Mouse (Mus musculus) brown adipose tissue, adult 24 weeks (tissue): ENCODE data around the gene Tmc2. TPM values are rescaled to one million over a fixed set of nuclear protein-coding genes. Genes with fewer than 3 reads are reported as not detected.

Source experiments
- H3K27ac ChIP-seq: fragments of 200-500 bp; replicated peaks from 2 replicates; pipeline ENCODE4 v1.5.1; 2012; ENCODE audit warnings: low read depth, mild to moderate bottlenecking, low read length
- H3K4me1 ChIP-seq: fragments of 200-500 bp; 2 replicates; pipeline ENCODE4 v1.6.1; 2012; ENCODE audit warnings: low read length, mixed read lengths; ENCODE audit not compliant: control insufficient read depth, insufficient read depth, insufficient read length
- H3K4me3 ChIP-seq: fragments of 200-500 bp; 2 replicates; pipeline ENCODE4 v1.5.1; 2012; ENCODE audit warnings: low read depth, mild to moderate bottlenecking, low read length, moderate library complexity; ENCODE audit not compliant: insufficient read depth
- polyA plus RNA-seq: library from polyadenylated mRNA; stranded (reverse); fragments of >200 nt; gene quantifications from 2 replicates; pipeline ENCODE4 v1.2.4, GENCODE M21; 2012; ENCODE audit not compliant: missing spikeins, insufficient read depth, insufficient read length

Gene Tmc2
- polyA plus RNA-seq, 1 experiment, result not detected

DNA sequence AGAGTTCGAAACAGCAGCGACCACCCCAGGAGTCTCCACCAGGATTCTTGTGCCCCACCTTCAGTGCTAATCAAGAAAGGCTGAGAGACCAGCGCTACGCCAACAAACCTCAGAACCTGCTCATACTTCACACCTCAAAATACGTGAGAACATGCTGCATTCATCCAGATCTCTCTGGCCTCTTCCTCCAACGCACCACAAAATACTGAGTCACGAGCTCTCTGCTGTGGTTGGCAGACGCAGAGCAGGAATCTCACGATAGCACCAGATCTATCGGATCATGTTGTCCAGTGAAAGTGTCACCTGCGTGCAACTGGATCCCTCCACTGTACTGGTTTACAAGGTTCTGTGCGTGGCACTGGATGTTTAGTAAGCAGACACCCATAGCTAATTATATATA, 6.6 kb upstream of the Tmc2 start:
- Histone ChIP-seq H3K27ac (no peak overlapping the region), H3K4me3 (no peak overlapping the region), H3K4me1 (no peaks in the 10 kb centered on the region)

DNA sequence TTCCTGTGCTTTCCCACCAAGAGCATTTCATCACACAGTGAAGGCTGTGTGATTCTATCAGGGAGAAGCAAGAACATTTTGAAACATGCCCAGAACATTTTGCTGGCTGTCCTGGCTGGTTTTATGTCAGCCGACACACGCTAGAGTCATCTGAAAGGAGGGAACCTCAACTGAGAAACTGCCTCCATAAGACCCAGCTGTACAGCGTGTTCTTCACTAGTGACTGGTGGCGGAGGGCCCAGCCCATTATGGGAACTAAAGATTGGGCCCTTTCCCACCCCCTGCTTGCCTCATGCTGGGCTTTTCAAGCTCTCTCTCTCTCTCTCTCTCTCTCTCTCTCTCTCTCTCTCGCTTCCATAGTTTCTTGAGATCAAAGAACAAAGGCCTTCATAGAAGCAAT, 6.0 kb downstream of the Tmc2 start:
- H3K27ac ChIP-seq, result no peak overlapping the region
- H3K4me3 ChIP-seq, result no peak overlapping the region
- no peaks in the 10 kb centered on the region for H3K4me1 ChIP-seq

DNA sequence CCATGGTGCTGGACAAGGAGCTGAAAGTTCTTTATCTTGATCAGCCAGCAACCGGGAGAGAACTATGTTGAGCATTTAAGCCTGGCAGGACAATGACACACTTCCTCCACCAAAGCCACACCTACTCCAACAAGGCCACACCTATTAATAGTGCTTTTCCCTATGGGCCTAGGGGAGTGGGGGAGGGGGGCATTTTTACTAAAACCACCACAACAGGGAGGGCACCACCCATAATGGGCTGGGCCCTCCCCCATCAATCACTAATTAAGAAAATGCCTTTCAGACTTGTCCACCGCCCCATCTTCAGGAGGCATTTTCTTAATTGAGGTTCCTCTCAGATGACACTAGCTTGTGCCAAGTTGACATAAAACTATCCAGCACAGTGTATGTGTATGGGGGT, 12.4 kb downstream of the Tmc2 start:
- Histone ChIP-seq H3K4me3 (no peak overlapping the region), H3K4me1 (no peaks in the 10 kb centered on the region), H3K27ac (no peak overlapping the region)

DNA sequence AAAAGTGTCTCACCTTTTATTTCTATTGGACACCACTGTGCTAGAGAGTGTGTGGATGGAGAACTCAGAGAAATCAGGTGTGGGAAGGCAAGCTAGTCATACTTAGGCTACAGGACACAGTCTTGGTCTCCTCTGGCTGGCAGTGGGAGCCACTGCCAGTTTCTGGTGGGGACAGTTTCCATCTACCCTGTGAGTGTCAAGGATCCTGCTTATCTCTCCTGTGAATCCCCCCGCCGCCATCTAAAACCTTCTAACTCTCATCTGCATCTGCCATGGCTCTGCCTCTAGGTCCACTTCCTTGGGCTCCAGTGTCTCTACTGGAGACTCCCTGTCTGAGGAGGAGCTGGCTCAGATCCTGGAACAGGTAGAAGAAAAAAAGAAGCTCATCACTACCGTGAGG, 13.0 kb downstream of the Tmc2 start:
- Histone ChIP-seq H3K4me1 (no peaks in the 10 kb centered on the region), H3K27ac (no peak overlapping the region), H3K4me3 (no peak overlapping the region)

DNA sequence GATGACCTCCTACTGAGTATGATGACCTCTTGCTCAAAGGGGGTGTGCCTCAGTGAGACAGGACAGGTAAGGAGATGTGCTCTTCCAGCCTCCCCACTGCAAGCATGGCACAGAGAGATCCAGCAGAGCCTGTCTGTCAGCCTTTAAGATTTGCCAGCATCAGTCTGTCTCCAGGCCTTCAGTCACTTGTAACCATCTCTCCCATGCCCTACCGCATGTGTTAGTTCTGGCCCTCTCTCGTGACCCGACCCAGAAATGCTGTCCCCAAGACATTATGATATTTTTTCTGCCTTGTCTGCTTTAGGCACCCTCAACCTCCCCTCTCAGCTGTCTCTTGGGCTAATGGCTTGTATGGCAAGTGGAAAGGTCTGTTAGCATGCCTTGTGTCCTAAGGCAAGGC, 14.6 kb downstream of the Tmc2 start:
- Histone ChIP-seq H3K27ac (no peak overlapping the region), H3K4me1 (no peaks in the 10 kb centered on the region), H3K4me3 (no peak overlapping the region)

DNA sequence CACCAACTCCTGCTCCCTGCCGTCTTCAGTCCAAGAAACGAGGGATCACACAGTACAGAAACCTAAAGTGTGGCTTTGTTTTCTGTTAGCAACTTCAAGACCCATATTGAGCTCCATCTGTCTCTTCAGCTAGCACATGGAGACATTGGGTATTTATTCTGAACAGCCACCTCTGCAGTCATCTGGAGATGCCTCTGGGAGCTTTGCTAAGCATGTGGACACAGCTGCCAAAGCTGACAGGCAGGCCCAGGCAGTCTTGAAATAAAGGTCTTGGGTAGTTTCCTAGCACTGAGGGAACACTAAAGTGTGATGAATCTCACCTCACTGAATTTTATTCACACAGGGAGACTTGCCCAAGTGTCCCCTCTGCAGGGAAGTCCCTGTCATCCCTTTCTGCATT, 16.6 kb downstream of the Tmc2 start:
- Histone ChIP-seq H3K27ac (no peak overlapping the region), H3K4me3 (no peak overlapping the region)

DNA sequence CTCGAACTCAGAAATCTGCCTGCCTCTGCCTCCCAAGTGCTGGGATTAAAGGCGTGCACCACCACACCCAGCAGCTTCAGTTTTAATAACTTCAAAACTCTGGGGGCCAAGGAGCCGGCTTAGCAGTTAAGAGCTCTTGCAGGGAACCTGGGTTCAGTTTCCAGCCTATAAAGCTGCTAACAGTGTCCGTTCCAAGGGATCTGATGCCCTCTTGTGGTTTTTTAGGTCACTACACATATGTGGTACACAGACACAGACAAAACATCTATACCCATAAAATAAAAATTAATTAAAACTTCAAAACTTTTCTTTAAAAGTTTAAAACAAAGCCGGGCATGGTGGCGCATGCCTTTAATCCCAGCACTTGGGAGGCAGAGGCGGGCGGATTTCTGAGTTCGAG, 51.9 kb downstream of the Tmc2 start:
- H3K27ac ChIP-seq, result no peak overlapping the region
- no peaks in the 10 kb centered on the region for H3K4me1 ChIP-seq
- no peak overlapping the region for H3K4me3 ChIP-seq

More for the DNA sequence above, 16.6 kb downstream of the Tmc2 start:
- no peaks in the 10 kb centered on the region for H3K4me1 ChIP-seq

DNA sequence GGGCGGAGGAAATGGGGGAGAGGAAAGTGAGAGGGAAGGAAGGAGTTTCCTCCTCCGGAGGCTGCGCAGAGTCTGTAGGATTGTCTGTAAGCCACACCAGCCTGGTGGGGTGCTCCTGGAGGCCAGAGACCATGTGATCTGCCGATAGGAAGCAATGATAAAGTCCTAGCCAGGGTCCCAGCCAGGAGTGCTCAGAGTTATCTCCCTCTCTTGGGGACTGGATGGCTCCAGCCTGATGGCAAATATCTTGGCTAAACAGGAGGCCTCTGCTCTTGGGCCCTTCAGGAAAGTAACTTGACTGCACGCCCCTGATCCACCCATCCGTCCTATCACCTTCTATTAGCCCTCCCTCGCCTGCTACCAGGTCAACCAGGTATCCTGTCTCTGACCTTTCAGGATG, 53.2 kb downstream of the Tmc2 start:
- Histone ChIP-seq H3K27ac (no peak overlapping the region), H3K4me1 (no peaks in the 10 kb centered on the region), H3K4me3 (no peak overlapping the region)

DNA sequence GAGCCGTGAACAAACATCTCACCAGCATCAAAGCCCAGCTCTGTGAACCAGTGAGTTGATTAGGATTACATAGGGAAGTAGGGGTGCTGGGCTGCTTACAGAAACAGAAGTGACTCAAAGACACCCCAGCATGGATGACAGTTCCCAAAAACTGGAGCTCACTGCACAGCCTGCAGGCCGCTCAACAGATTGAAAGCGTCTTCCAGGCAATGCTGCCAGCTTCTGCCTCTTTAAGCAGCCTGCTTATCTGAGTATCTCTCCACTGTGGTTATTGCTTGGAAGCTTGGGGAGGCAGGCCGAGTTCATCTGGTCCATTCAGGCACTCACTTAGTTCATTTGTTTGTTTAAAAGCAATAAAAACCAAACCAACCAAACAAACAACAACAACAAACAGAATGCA, 61.8 kb downstream of the Tmc2 start:
- H3K27ac ChIP-seq, result no peak overlapping the region
- H3K4me3 ChIP-seq, result no peak overlapping the region
- H3K4me1 ChIP-seq, result no peaks in the 10 kb centered on the region

DNA sequence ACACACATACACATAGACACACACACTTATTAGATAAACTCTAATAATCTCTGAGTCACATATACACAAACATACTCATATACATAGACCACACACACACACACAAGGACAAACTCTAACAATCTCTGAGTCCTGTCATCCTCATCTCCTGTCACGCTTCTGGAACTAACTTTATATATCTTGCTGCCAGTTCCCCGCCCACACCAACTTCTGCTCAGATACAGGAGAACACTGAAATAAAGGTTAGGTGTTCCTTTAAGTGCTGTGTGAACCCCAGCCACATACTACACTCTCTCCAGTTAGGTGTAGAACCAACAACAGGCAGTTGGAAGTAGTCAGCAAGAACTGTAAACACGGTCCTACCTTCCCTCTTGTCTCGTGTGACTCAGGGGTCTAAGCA, 65.8 kb downstream of the Tmc2 start:
- no peak overlapping the region for H3K27ac ChIP-seq
- H3K4me3 ChIP-seq, result no peak overlapping the region
- no peaks in the 10 kb centered on the region for H3K4me1 ChIP-seq

DNA sequence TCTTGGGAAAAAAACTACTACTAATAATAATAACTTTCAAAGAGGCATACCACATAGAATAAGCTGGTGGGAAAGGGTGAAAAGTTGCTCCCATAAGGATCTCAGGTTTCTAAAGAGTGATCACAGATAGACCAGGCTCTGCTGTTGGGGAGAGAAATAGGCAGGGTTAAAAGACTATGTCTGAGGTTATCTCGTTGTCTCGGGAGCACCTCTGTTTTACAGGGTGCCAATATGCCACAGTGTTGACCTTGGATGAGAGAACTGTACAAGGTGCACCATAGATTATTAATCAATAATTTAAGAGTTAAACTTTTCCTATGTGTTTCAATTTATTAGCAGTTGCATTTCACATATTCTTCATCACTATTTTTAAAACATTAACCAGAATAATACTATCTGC, 66.9 kb downstream of the Tmc2 start:
- Histone ChIP-seq H3K4me1 (no peaks in the 10 kb centered on the region), H3K4me3 (no peak overlapping the region), H3K27ac (no peak overlapping the region)

DNA sequence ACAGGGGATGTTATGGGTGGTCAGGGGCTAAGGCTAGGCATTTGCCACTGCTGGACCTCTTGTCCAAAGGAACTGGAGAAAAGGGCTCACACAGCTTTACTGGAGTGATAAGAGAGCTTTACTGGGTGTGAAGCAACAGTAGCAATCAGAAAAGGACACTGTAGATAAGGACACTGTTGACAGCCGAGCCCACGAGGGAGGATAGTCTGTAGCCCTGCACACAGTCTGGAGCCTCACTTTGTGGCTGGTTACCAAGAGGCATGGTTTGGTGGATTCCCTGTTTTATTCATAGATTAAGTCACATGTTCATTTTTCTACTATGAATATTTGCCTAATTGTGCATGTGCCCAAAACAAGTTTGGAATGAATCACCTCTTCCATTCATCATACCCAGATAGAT, 67.4 kb downstream of the Tmc2 start:
- Histone ChIP-seq H3K4me1 (no peaks in the 10 kb centered on the region), H3K27ac (no peak overlapping the region), H3K4me3 (no peak overlapping the region)

DNA sequence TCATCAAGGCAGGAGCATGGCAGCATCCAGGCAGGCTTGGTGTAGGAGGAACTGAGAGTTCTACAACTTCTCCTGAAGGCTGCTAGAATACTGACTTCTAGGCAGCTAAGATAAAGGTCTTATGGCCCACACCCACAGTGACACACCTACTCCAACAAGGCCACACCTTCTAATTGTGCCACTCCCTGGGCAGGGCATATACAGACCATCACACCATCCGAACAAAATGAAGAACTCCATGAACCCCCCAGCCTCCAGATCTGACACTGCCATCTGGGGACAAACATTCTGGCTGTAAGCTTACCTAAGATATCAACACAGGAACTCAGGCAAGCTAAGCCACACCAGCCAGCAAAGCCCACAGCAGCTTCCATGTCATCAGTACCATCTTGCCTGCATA, 70.5 kb downstream of the Tmc2 start:
- Histone ChIP-seq H3K27ac (no peak overlapping the region), H3K4me3 (no peak overlapping the region), H3K4me1 (no peaks in the 10 kb centered on the region)

DNA sequence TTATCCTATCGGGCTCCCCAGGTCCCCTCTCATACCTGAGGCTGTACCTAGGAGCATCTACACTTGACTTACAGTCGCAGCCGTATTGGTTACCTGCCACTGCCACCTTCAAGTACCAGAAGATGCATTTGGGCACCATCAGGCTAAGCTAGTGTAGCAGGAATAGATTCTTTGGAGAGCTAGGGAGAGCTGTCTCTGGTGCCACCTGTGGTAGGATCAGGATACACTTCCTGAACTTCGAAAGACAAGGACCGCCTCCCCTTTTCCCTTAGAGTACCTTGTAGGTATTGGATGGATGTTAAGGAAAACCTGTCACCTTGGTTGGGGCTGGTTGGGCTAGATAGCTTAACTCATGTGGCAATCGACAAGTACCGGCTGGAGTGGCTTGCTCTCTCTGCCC, 73.1 kb downstream of the Tmc2 start:
- H3K27ac ChIP-seq, result no peak overlapping the region
- H3K4me3 ChIP-seq, result no peak overlapping the region
- no peaks in the 10 kb centered on the region for H3K4me1 ChIP-seq

DNA sequence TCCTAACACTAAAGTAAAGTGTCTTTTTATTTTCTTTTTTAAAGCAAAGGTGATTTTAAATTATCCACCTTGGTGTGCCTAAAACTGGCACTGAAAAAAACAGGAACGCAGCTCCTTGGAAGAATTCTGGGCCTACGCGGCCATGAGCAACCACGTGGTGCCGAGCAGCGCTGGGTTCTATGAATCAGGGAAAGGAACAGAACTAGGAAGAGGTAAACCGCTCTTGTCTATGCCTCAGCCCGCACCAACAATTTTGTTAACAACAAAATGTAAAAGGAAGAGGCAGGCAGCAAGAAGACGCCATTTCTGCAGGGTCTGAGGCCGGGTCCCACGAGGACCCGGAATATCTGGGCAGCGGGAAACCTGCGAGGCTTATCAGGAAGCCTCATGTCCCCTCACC, 78.7 kb downstream of the Tmc2 start:
- peak overlapping the region; percentile 69 for H3K27ac ChIP-seq
- H3K4me3 ChIP-seq, result peak overlapping the region; percentile 77
- H3K4me1 ChIP-seq, result no peaks in the 10 kb centered on the region

DNA sequence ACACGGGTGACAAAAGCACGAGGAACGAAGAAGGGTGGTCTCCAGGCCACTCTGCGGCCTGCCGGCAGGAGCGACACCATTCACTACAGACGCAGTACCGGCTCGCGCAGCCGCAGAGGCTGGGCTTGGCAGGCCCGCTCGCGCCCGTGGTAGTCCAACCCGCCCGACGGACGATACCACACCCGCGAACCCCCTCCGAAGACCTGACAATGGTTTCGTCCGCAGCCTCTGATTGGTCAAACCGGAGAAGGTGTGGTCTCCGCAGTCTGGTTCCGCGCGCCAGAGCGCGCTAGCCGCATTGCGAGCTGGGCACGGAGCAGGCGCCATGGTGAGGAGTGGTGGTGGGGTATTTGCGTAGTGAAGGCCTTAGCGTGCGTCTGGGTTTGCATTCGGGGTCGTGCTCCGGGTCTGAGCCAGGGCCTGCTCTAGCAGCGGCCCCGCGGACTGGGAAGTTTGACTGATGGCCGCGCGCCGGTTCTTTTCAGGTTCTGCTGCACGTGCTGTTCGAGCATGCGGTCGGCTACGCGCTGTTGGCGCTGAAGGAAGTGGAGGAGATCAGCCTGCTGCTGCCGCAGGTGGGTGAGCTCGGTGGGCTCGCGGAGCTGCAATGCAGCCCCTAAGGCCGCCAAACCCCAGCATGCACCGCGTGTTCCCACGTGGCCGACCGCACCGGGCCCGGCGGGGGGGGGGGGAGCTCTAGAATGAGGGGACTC, 79.3 kb downstream of the Tmc2 start, which contains the start of gene Nop56:
TSS of gene Nop56 (plus strand) at position 282 of the 713 bp plus-strand sequence.
- H3K4me1 ChIP-seq, result no peaks in the 10 kb centered on the region
- H3K27ac ChIP-seq, result peak within 1 kb of the TSS; percentile 69
- H3K4me3 ChIP-seq, result peak within 1 kb of the TSS; percentile 85
